Mouse (Mus musculus) liver, adult 2 months (tissue): ENCODE results near the gene Mrpl50. TPM values are rescaled to one million over a fixed set of nuclear protein-coding genes. Genes with fewer than 3 reads are reported as not detected.

Source experiments
- DNase-seq: peaks from one replicate; pipeline ENCODE4 v3.0.0-alpha.2; 2011; ENCODE audit warnings: low read depth, low spot score; ENCODE audit errors: extremely low read depth
- H3K27ac ChIP-seq: fragments of 200-500 bp; replicated peaks from 2 replicates; pipeline ENCODE4 v1.5.1; 2012; ENCODE audit warnings: low read depth, mild to moderate bottlenecking, control low read depth, inconsistent platforms, low read length; ENCODE audit not compliant: insufficient read depth
- H3K27me3 ChIP-seq: fragments of 200-500 bp; 2 replicates; pipeline ENCODE4 v1.6.1; 2012; ENCODE audit warnings: mild to moderate bottlenecking, moderate library complexity, low read length, inconsistent platforms; ENCODE audit not compliant: control insufficient read depth, insufficient read depth
- H3K36me3 ChIP-seq: fragments of 200-500 bp; 2 replicates; pipeline ENCODE4 v1.6.1; 2012; ENCODE audit warnings: low read length, inconsistent platforms; ENCODE audit not compliant: control insufficient read depth, insufficient read depth
- H3K4me1 ChIP-seq: fragments of 200-500 bp; 2 replicates; pipeline ENCODE4 v1.6.1; 2011; ENCODE audit warnings: low read length; ENCODE audit not compliant: control insufficient read depth, insufficient read depth
- H3K4me3 ChIP-seq: fragments of 200-500 bp; 2 replicates; pipeline ENCODE4 v1.5.1; 2011; ENCODE audit warnings: low read depth, mild to moderate bottlenecking, control low read depth, low read length, moderate library complexity; ENCODE audit not compliant: insufficient read depth
- H3K79me2 ChIP-seq: fragments of 200-500 bp; 2 replicates; pipeline ENCODE4 v1.6.1; 2012; ENCODE audit warnings: inconsistent platforms, mild to moderate bottlenecking, low read length, moderate library complexity; ENCODE audit not compliant: control insufficient read depth, insufficient read depth
- H3K9ac ChIP-seq: fragments of 200-500 bp; 2 replicates; pipeline ENCODE4 v1.6.1; 2012; ENCODE audit warnings: low read depth, mild to moderate bottlenecking, control low read depth, inconsistent platforms, low read length
- CTCF ChIP-seq: fragments of 200-500 bp; IDR thresholded peaks from 2 replicates; pipeline ENCODE4 v1.5.1; 2011; ENCODE audit warnings: low read depth, low read length, control low read depth
- POLR2A ChIP-seq: fragments of 200-500 bp; IDR thresholded peaks from 2 replicates; pipeline ENCODE4 v1.6.1; 2011; ENCODE audit warnings: low read length, control low read depth; ENCODE audit not compliant: insufficient read depth; ENCODE audit errors: extremely low read depth
- WGBS: fragments of 180-500 bp; shearing (Covaris S2); methylation state at CpG from one replicate; pipeline ENCODE4 v1.1.7; 2018; 5-methylcytosine and 5-hydroxymethylcytosine counted together
- polyA plus RNA-seq: library from polyadenylated mRNA; depleted of rRNA; stranded (reverse); fragments of >200 nt; gene quantifications from 2 replicates; pipeline ENCODE4 v1.2.3, GENCODE M21; 2012; rRNA removed
- total RNA-seq: library from RNA; depleted of rRNA; stranded (reverse); fragments of >200 nt; gene quantifications from 2 replicates; pipeline ENCODE4 v1.2.3, GENCODE M21; 2014; rRNA removed

Mrpl50 gene
- total RNA-seq (30.1 and 32.2 TPM in 2 replicates), polyA plus RNA-seq (4.9 and 7.2 TPM in 2 replicates)

DNA sequence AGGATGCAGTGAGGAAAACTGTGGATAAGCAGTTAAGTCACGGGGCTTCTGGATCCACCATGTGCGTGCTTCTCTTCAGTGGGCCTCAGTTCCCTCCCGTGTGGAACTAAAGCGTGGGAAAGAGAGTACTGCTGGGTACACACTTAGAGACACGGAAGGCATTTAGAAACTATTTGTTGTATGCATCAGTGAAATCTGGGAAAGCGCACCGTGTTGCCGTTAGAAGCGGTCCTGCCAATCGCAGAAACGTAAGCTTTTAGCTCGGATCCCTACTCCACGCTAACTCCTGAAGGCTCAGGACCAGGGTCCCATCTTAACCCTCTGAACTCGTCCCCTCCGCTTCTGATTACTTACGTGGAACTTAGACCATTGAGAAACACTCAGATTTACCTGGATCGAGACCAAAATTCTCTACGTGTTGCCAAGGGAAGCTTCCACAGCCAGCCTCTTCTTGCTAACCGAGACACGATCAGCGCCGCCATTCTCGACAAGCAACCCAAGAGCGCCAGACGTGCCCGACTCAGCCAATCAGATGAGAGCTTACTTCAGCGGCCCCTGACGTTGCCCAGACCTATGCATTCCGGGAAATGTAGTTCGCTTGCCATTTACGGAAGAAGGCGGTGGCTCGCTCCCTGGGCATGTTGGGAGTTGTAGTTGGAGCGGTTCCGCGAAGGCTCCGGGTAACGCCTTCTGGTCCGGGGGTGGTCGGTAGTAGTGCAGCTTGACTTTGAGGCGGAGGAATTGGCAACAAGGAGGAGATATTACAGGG is at the start of gene Mrpl50, which contains the start of gene Zfp189:
Gene Mrpl50 (minus strand): TSS at position 522 of the 769 bp plus-strand sequence.
Gene Zfp189 (plus strand): TSS at position 605 of the 769 bp plus-strand sequence.
- H3K27ac ChIP-seq: peak within 1 kb of the TSS; percentile 91
- peak; percentile 97 for DNase-seq
- peaks cover 9% of the 10 kb centered on the region for H3K36me3 ChIP-seq
- peak within 1 kb of the TSS; percentile 79 for H3K4me3 ChIP-seq
- peaks cover 12% of the 10 kb centered on the region for H3K4me1 ChIP-seq
- under 1% methylated on average over 41 of the region's 41 CpGs for WGBS
- H3K27me3 ChIP-seq: no peaks in the 10 kb centered on the region
- H3K9ac ChIP-seq: peak within 1 kb of the TSS; percentile 84
- TF ChIP-seq POLR2A (peak; percentile 68; the same call in 1 of the 2 replicates), CTCF (no peak)
- H3K79me2 ChIP-seq: peaks cover 28% of the 10 kb centered on the region; the same call in 1 of the 2 replicates

DNA sequence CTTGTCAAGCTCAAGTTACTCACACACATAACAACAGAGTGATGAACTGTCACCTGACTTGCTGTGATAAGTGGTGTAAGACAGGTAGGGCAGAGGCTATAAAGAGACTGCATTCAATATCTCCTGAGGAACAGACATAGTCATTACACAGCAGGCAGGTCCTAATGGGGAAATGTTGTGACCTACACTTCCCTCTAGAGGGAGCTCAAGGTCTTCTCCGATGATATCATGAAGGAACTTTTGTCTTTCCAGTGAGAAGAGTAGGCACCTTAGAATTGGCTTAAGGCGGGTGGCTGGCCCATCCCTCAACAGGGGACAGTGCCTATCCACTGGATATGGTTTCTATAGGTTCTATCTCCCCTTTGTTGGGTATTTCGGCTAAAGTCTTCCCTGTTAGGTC is 46.7 kb upstream of the Mrpl50 start:
- peaks cover 6% of the 10 kb centered on the region; the same call in 1 of the 2 replicates for H3K4me1 ChIP-seq
- no peaks in the 10 kb centered on the region for H3K36me3 ChIP-seq
- 0 out of 2 replicates have a peak overlapping the region, but pooled peaks have one; percentile 43 for H3K9ac ChIP-seq
- TF ChIP-seq POLR2A (no peak), CTCF (peak; percentile 53; the same call in 1 of the 2 replicates)
- no peak overlapping the region for H3K27ac ChIP-seq
- H3K4me3 ChIP-seq: no peak overlapping the region
- WGBS: 18% methylated on average over 3 of the region's 3 CpGs
- peak; percentile 77 for DNase-seq
- no peaks in the 10 kb centered on the region; the same call in 1 of the 2 replicates for H3K79me2 ChIP-seq
- no peaks in the 10 kb centered on the region for H3K27me3 ChIP-seq

DNA sequence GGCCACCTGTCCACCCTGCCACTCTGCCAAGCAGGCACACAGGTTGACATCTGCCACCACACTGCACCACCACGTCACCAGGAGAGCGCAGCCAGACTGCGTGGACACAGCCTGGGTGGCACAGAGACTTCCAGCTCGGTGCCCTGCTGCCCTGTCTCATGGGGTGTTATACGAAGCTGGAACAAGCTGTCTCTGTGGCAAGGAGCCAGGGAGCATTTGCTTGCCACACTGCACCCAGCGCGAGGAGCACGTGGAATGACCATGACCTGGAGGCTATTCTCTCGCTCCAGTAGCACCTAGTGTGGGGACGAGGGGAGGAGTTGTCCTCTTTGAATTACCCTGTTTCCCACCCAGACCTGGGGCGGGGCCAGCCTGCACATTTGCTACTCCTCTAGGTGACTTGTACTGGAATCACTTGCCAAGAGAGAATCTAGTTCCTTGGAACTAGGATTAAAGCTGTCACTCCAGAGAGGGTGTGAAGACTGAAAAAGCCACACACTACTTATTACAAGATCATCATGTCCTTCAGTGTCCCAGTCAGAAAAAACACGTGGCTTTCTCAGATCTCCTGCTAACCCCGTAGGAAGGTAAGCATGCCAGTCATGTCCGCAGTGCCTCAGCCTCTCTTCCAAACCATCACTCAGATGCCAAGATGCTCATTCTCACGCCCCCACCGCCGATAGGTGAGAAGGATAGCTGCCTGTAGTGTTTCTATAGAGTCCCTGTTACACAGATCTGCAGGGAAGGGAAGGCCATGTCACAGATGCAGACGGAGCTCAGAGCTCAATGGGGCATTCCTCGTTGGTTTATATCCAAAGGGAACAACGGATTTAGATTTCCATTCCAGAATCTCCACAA is 39.3 kb upstream of the Mrpl50 start:
- no peak overlapping the region; the same call in 1 of the 2 replicates for H3K4me3 ChIP-seq
- peak; percentile 100 for DNase-seq
- 0 out of 2 replicates have a peak, but pooled peaks have one; percentile 34 for TF ChIP-seq POLR2A
- TF ChIP-seq CTCF: no peak
- peaks cover 32% of the 10 kb centered on the region for H3K4me1 ChIP-seq
- no peaks in the 10 kb centered on the region for H3K27me3 ChIP-seq
- H3K9ac ChIP-seq: peak overlapping the region; percentile 56
- H3K79me2 ChIP-seq: no peaks in the 10 kb centered on the region
- 25% methylated on average over 20 of the region's 20 CpGs for WGBS
- peak overlapping the region; percentile 94 for H3K27ac ChIP-seq
- H3K36me3 ChIP-seq: no peaks in the 10 kb centered on the region

DNA sequence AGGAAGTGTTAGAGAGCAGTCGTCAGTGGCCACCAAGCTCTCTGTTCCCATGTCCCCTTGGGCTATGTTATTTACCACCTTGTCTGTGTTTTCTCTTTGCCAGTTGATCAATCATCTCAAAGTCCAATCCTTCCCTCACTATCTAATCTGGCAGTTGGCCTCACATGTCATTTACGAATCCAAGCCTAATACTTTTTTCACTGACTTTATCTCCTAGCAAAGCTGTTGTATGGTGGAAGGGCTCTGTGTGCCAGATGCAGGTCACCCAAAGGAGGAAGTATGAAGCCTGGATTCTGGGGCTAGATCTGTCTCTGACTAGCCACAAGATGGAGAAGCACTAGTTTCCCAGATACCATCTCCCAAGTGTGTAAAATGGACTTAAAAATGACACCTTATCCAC is 37.3 kb upstream of the Mrpl50 start:
- TF ChIP-seq CTCF: no peak
- H3K27ac ChIP-seq: peak overlapping the region; percentile 94
- WGBS: 13% methylated on average over 2 of the region's 2 CpGs

DNA sequence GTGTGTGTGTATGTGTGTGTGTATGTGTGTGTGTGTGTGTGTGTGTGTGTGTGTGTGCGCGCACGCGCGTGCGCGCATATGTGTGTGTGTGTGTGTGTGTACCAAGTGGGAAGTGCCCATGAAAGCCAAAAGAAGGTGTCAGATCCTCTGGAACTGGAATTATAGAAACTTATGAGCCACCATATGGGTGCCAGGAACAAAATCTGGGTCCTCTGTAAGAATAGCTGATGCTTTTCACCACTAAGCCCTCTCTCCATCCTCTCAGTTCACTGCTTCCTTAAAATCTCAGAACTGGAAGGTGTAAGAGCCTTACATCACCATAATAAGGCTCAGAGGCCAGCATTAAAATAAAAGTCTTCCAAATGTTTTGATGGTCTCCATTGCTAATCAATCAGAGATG is 36.5 kb upstream of the Mrpl50 start:
- no peak for DNase-seq
- Histone ChIP-seq H3K9ac (no peak overlapping the region), H3K4me1 (peaks cover 40% of the 10 kb centered on the region), H3K4me3 (no peak overlapping the region), H3K36me3 (no peaks in the 10 kb centered on the region), H3K27me3 (no peaks in the 10 kb centered on the region), H3K79me2 (no peaks in the 10 kb centered on the region), H3K27ac (peak overlapping the region; percentile 85)
- 88% methylated on average over 7 of the region's 7 CpGs for WGBS
- TF ChIP-seq POLR2A: no peak
- no peak for TF ChIP-seq CTCF

More for the DNA sequence above, 37.3 kb upstream of the Mrpl50 start:
- peak; percentile 97 for DNase-seq
- H3K36me3 ChIP-seq: no peaks in the 10 kb centered on the region
- H3K4me3 ChIP-seq: no peak overlapping the region
- H3K79me2 ChIP-seq: no peaks in the 10 kb centered on the region
- H3K9ac ChIP-seq: peak overlapping the region; percentile 56; the same call in 1 of the 2 replicates
- H3K27me3 ChIP-seq: no peaks in the 10 kb centered on the region
- H3K4me1 ChIP-seq: peaks cover 37% of the 10 kb centered on the region
